Mouse (Mus musculus) neural tube, embryonic 10.5 days (tissue): ENCODE data around the gene Pitpna.
A peak's percentile ranks its signal among the peaks of the same experiment; 100 is the strongest.
"Not testable (repeated sequence)": the region's sequence is repeated elsewhere in the genome, so short reads cannot be mapped to it uniquely, and the experiment has no call there.

Source experiments
- DNase-seq: peaks from one replicate; pipeline ENCODE4 v3.0.0-alpha.2; 2017; ENCODE audit warnings: low spot score; ENCODE audit errors: extremely low spot score

The Pitpna gene

DNA sequence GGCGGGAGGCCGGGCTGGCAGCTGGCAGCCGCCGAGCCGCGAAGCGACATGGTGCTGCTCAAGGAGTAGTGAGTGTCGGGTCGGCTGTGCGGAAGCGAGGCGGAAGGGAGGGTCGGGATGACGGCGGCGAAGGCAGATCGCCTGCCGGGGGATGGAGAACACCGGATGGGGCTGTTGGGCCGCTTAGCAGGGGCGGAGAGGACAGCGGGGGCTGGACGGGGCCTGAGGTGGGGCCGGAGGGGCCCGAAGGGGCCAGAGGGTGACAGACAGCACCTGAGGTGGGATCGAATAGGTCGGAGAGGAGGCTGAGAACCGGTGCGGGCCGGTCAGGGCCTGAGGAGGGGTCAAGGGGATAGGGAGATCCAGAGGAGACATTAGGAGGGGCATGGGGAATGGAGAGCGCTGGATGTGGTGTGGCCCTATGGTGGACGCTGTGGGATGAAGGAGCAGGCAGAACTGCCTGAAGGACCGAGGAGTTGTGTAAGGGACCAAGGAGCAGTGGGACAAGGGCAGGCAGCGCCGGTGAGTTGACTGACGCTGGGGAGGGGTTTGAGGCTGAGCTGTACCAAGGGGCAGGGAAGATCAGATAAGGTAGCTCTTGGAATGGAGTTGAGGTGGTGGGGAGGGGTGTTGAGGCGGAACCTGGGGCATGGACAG is 516 bp downstream of the Pitpna start:
- no peak for DNase-seq

DNA sequence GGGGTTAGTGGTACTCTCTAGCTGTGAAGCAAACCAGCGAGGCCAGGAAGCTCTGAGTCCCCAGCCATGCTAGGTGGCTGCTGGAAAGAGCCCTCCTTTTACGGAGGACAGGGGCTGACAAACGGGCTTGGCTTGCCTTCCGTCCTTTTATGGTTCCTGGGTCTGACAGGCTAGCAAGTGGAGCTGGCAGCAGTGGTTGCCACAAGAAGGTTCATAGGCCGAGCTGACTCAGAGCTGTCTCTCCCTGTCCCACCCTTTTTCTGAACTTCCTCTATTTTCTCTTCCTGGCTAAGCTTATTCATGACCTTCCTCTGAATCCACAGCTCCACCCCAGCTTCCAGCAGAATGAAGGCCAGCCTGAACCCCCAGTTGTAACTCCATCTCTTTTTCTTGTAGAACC is 4.7 kb downstream of the Pitpna start:
- DNase-seq = no peak

GRCm38 (mm10) chr11:75594431-75594830 is 6.5 kb downstream of the Pitpna start:
- DNase-seq = no peak

DNA sequence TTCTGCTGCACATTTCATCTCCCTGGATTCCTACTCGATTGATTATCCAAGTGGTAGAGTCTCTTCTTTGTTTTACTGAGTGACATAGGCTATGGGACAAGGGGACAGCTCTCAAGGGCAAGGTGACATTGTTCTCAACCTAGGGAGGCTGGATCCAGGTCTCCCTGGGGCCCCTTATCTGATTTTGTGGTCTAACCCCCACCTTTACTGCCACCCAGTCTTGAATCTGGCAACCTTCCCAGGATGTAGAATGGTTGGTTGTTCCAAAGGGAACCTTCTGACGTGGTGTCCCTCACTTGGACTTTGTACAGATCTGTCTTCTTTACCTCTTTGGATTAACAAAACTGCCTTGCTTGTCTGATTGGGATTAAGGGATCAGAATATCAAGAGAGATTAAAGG is 7.5 kb downstream of the Pitpna start:
- DNase-seq = no peak

DNA sequence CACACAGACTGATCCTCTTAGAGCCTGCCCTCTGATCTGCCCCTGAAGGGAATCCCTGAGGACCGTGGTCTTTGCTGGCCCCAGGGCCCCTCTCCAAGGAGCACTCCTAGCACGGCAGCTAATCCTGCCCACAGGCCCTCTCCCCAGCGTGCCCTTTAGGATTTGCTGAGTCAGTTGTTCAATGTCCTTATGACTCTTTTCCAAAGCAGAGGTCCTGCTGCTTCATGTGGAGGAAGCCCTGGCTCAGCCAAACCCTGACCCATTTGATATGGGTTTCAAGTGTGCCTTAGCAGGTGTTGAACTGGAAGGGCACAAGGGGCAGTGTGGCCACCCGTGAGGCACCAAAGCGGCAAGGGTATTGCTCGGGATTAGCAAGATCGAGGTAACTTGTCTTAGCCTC is 7.9 kb downstream of the Pitpna start:
- no peak for DNase-seq

GRCm38 (mm10) chr11:75596726-75597255 is 8.9 kb downstream of the Pitpna start:
- no peak for DNase-seq

- no peak for DNase-seq
Measured at GRCm38 (mm10) chr11:75598004-75598403, 10.1 kb downstream of the Pitpna start.

GRCm38 (mm10) chr11:75599802-75600201 is 11.9 kb downstream of the Pitpna start:
- not testable (repeated sequence) for DNase-seq

DNA sequence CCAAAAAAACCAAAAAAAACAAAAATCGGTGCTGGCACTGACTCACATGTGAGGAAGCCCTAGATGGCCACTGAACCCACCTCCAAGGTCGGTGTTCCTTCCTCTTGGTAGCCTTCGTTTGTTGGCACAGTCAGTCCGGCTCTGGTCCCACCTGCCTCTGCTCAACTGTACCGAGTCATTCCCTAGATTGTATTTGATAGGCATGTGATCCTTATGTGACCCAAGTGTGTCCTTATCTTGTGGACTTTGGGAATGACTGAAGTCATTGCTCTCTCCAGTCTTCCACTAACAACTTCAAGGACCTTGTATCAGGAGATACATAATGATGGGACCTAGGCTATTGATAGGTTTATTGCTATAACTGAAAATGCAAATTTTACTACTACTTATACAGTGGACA is 16.9 kb downstream of the Pitpna start:
- DNase-seq = no peak

- no peak for DNase-seq
Measured at GRCm38 (mm10) chr11:75605318-75605717, 17.4 kb downstream of the Pitpna start.

DNA sequence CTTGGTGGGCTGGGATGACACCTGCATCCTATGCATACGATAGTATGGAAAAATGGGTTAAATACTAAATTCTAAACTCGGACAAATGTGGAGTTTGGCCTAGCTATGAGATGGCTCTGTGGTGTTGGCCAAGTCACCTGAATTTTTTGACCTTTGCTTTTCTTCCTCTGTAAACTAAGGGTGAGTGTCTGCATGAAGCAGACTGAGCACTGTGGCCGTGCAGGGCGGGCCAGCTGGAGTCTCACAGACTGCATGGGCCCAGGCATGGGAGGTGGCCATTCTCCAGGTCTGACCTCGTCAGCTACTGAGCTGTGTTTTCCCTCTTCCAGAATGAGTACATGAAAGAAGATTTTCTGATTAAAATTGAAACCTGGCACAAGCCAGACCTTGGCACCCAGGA is 20.9 kb downstream of the Pitpna start:
- no peak for DNase-seq

DNA sequence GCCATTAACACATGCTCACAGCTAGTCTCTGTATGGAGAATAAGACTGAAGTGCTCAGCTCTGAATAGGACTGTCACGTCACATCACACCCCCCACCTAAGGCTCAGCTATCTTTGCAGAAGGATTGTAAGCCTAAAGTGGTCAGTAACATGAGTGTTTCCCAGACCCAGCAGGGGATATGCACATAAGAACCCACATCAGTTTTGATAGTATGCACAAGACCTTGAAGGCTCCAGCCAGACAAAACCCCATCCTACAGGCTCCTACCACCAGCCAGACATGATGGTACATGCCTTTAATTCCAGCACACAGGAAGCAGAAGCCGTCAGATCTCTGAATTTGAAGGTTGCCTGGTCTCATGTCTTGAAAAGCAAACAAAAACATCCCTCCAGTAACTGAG is 22.1 kb downstream of the Pitpna start:
- no peak for DNase-seq

DNA sequence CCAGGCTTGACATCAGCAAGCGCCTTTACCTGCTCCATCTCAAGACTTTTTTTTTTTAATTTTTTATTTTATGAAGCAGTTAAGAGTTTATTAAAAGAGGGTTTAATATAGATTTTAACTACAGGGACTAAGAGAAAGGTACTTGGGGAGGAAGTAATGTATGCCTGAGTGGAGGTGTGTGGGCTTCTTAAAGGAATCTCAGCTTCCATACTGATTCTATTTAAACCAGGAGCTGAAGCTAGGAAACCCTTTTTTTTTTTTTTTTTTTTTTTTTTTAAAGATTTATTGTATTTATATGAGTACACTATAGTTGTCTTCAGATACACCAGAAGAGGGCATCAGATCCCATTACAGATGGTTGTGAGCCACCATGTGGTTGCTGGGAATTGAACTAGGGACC is 26.9 kb downstream of the Pitpna start:
- DNase-seq = no peak

DNA sequence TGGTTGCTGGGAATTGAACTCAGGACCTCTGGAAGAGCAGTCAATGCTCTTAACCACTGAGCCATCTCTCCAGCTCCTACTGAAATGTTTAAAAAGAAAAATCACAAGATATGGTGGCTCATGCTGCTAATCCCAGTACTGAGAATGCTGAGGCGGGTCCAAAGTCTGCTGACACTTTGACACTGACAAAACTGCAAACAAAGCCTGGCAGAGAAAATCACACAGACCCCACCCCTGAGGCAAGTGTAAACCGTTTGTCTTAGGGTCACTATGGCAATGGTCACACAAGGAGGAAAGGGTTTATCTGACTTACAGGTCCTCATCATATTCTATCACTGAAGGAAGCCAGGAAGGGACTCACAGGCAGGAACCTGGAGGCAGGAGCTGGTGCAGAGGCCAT is 27.7 kb downstream of the Pitpna start:
- DNase-seq = no peak

DNA sequence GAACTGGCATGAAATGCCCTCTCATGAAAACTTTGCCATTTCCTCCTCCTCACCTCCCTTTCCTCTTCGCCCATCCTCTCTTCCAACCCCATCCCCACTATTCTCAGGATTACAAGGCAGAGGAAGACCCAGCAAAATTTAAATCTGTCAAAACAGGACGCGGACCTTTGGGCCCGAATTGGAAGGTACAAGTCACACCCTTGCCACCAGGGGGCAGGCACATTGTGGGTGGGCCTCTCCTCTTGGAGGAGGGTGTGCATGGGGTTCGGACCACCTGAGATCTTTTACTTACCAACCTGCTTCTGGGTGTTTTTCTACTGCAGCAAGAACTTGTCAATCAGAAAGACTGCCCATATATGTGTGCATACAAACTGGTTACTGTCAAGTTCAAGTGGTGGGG is 31.2 kb downstream of the Pitpna start:
- DNase-seq = no peak

DNA sequence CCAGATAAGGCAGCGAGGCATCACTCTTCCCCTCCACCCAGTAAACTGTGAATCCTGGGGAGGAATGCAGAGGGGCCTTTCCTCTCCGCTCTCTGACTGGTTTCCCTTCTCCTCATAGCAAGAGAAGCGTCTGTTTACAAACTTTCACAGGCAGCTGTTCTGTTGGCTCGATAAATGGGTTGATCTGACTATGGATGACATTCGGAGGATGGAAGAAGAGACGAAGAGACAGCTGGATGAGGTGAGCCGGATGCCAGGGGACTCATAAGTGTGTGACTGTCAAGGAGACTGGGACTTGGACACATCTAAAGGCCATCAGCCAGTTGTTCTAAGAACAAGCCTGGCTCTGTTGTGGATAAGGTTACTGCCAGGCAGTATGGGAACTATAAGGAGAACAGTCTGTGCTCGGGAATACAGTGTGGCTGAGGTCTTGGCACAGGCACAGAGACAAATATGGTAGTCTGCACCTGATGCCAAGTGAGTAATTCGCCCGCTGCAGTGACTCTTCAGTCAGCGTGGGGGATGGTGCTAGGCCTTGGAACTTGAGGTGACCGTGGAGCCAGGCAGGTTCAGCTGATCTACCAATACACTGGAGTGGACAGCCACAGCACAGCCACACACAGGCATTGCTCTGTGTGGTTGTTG is 32.4 kb downstream of the Pitpna start:
- DNase-seq = no peak

DNA sequence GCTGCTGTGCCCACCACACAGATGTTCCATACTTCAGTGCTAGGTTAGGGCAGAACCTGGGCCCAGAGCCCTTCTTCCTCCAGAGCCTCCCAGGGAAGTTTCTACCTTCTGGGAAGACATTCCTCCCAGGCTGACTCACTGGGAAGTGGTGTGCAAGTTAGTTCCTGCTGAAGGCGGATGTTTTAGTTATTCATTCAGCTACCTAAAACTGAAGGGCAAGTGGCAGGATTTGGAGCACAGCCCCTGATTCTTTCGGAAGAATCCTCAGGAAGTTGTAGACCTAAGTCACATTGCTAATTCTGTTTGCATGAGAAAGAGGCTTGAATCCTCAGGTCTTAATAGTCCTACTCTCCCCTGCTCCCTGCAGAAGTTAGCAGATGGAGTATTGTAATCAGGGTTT is 33.5 kb downstream of the Pitpna start:
- DNase-seq = no peak

DNA sequence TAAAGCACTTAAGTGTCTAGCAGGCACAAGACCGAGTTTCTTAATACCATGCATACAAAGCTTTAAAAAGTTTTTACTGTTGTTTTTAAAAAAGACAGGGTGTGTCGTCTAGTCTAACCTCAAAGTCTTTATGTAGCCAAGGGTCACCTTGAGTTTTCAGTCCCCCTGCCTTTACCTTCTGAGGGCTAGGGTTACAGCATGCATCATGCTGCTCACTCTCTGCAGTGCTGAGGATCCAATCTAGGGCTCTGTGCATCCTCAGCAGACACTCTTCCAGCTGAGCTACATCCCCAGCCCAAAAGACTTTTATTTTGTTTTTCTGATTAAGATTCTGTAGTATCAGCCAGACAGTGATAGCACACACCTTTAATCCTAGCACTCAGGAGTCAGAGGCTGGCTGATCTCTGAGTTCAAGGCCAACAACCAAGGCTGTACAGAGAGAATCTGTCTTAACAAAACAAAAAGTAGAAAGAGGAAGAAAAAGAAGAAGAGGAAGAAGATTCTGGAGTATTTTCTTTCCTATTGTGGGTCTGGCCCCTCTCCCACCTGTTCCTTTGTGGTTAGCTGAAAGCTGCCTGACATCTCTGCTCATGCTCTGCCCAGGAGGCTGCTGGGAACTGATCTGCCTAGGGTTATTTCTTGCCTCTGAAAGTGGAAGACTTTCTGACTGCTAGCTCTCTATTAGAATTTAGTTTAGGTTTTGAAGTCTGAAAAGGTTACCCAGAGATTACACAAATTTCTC is 34.9 kb downstream of the Pitpna start:
- no peak for DNase-seq

DNA sequence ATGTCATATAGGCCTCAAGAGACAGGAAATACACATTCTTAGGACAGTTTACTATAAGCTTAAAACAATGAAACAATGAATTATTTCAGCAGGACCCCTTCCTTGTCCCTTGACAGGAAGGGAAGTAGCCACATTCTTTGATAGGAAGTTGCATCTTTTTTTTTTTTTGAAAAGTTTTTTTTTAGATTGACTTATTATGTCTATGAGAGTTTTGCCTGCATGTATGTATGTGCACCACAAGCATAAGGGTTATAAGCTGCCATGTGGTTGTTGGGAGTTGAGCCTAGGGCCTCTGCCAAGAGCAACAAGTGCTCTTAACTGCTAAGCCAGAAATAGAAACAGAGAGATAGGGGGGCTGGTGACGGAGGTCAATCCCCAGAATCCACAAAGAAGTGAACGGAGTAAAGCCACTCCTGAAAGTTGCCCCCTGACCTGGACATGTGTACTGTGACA is 36.2 kb downstream of the Pitpna start:
- DNase-seq = no peak

- no peak for DNase-seq
Measured at GRCm38 (mm10) chr11:75625820-75626219, 37.9 kb downstream of the Pitpna start.

DNA sequence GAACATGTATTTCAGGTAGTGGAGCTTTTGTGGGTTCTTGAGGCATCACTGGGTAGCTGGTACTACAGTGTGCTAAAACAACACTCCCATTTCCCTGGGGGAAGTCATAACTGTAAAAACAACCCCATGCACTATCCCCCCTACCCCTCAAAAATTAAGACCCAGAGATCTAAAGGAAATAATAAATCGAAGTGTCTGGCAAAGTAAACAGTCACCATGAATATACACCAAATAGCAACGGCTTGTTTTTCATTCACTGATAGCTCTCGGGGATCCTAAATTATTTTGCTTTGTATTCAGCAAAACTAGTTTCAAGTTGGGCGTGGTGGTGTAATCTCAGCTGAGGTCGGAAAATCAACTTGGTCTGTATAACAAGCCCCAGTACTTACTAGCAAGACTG is 42.2 kb downstream of the Pitpna start:
- no peak for DNase-seq

GRCm38 (mm10) chr11:75630645-75631229 is 42.8 kb downstream of the Pitpna start, which contains the start of gene Inpp5k:
Gene Inpp5k (plus strand): TSS chr11:75630988.
- DNase-seq = peak; percentile 90
